Mouse (Mus musculus): ENCODE results near the gene Kat6b. TPM values are rescaled to one million over a fixed set of nuclear protein-coding genes. Genes with fewer than 3 reads are reported as not detected.

Kat6b gene
- total and polyA plus RNA-seq, 3 experiments = 2.3 to 10.9 (median 8.0) TPM

GRCm38 (mm10) chr14:21619951-21620350, 138.7 kb downstream of the Kat6b start:
- Histone ChIP-seq H3K27me3 (replicated peaks) (no peaks in the 10 kb centered on the region), H3K4me1 (ENCODE audit: control insufficient read depth in 1 of 2, insufficient read depth in 2 of 2) (peaks cover 4 to 5% of the 10 kb centered on the region in 2 experiments; a peak in 2 of 4 replicates), H3K9ac (ENCODE audit: insufficient read depth, low read depth) (no peak overlapping the region), H3K79me2 (replicated peaks; ENCODE audit: control insufficient read depth, extremely low read depth, insufficient read depth, poor library complexity, severe bottlenecking) (no peaks in the 10 kb centered on the region), H3K4me3 (replicated peaks in 1 of 3; ENCODE audit: low read depth in 2 of 3, low read length in 2 of 3, poor library complexity in 1 of 3) (no peak overlapping the region), H3K36me3 (replicated peaks in 1 of 2; ENCODE audit: control insufficient read depth in 1 of 2, insufficient read depth in 1 of 2, low read length in 1 of 2) (peaks cover 15 to 22% of the 10 kb centered on the region in 2 experiments), H3K27ac (ENCODE audit: insufficient read depth, low read depth) (no peak overlapping the region), H3K9me3 (replicated peaks; ENCODE audit: low read length) (no peaks in the 10 kb centered on the region), H3K4me2 (ENCODE audit: insufficient read depth, low read depth, poor library complexity, severe bottlenecking) (no peak overlapping the region)
- no peak for DNase-seq (ENCODE audit: extremely low read depth)
- dilution Hi-C loops (cut with MboI; ENCODE audit: extremely low pct_ligation_motif_present, extremely low pct_unique_long_range_greater_than_20kb, low sequenced_read_pairs) = no loop called here
- in situ Hi-C loops (cut with MboI; ENCODE audit: low pct_ligation_motif_present, low pct_unique_long_range_greater_than_20kb, low sequenced_read_pairs) = no loop called here
- TF ChIP-seq HCFC1 (IDR thresholded peaks at IDR 0.05; ENCODE audit: low read depth, low read length) = no peak

GRCm38 (mm10) chr14:21625946-21626345, 144.7 kb downstream of the Kat6b start:
- Histone ChIP-seq H3K27me3 (replicated peaks) (no peaks in the 10 kb centered on the region), H3K79me2 (replicated peaks; ENCODE audit: control insufficient read depth, extremely low read depth, insufficient read depth, poor library complexity, severe bottlenecking) (no peaks in the 10 kb centered on the region), H3K9me3 (replicated peaks; ENCODE audit: low read length) (no peaks in the 10 kb centered on the region), H3K9ac (ENCODE audit: insufficient read depth, low read depth) (no peak overlapping the region), H3K4me2 (ENCODE audit: insufficient read depth, low read depth, poor library complexity, severe bottlenecking) (no peak overlapping the region), H3K4me3 (replicated peaks in 1 of 3; ENCODE audit: low read depth in 2 of 3, low read length in 2 of 3, poor library complexity in 1 of 3) (no peak overlapping the region), H3K4me1 (ENCODE audit: control insufficient read depth in 1 of 2, insufficient read depth in 2 of 2) (0 out of 4 replicates have a peak, but pooled peaks cover 0 to 2% of the 10 kb centered on the region in 2 experiments), H3K27ac (ENCODE audit: insufficient read depth, low read depth) (no peak overlapping the region), H3K36me3 (replicated peaks in 1 of 2; ENCODE audit: control insufficient read depth in 1 of 2, insufficient read depth in 1 of 2, low read length in 1 of 2) (peaks cover 34 to 36% of the 10 kb centered on the region in 2 experiments)
- dilution Hi-C loops (cut with MboI; ENCODE audit: extremely low pct_ligation_motif_present, extremely low pct_unique_long_range_greater_than_20kb, low sequenced_read_pairs) (no loop called here), in situ Hi-C loops (cut with MboI; ENCODE audit: low pct_ligation_motif_present, low pct_unique_long_range_greater_than_20kb, low sequenced_read_pairs) (no loop called here)
- TF ChIP-seq USF2 (conservative IDR thresholded peaks at IDR 0.05; ENCODE audit: low read depth, low read length) (no peak), ELF1 (IDR thresholded peaks at IDR 0.05; ENCODE audit: low read depth, low read length) (no peak), NELFE (IDR thresholded peaks at IDR 0.05; ENCODE audit: low read depth, low read length) (no peak), JUND (conservative IDR thresholded peaks at IDR 0.05; ENCODE audit: low read depth, low read length) (no peak), CTCF (conservative IDR thresholded peaks at IDR 0.05 in 1 of 2, IDR thresholded peaks at IDR 0.05 in 1 of 2; ENCODE audit: low read depth in 2 of 2, low read length in 2 of 2) (no peak), ZC3H11A (IDR thresholded peaks at IDR 0.05; ENCODE audit: low read depth, low read length) (no peak), TBP (conservative IDR thresholded peaks at IDR 0.05; ENCODE audit: low read depth, low read length) (no peak), RAD21 (IDR thresholded peaks at IDR 0.05; ENCODE audit: low read depth, low read length) (no peak), ETS1 (conservative IDR thresholded peaks at IDR 0.05; ENCODE audit: low read depth, low read length) (no peak), PAX5 (IDR thresholded peaks at IDR 0.05; ENCODE audit: low read length) (no peak), MAFK (IDR thresholded peaks at IDR 0.05; ENCODE audit: insufficient replicate concordance, low read length) (no peak), MXI1 (IDR thresholded peaks at IDR 0.05; ENCODE audit: low read depth, low read length) (no peak)
- DNase-seq (ENCODE audit: extremely low read depth) = no peak

- no peaks in the 10 kb centered on the region for H3K4me1 ChIP-seq (ENCODE audit: control insufficient read depth in 1 of 2, insufficient read depth in 2 of 2)
- H3K9me3 ChIP-seq (replicated peaks; ENCODE audit: low read length) = no peaks in the 10 kb centered on the region
- in situ Hi-C loops (cut with MboI; ENCODE audit: low pct_ligation_motif_present, low pct_unique_long_range_greater_than_20kb, low sequenced_read_pairs) (no loop called here), dilution Hi-C loops (cut with MboI; ENCODE audit: extremely low pct_ligation_motif_present, extremely low pct_unique_long_range_greater_than_20kb, low sequenced_read_pairs) (no loop called here)
- H3K9ac ChIP-seq (ENCODE audit: insufficient read depth, low read depth) = no peak overlapping the region
- H3K36me3 ChIP-seq (replicated peaks in 1 of 2; ENCODE audit: control insufficient read depth in 1 of 2, insufficient read depth in 1 of 2, low read length in 1 of 2) = peaks cover 28 to 30% of the 10 kb centered on the region in 2 experiments
- no peaks in the 10 kb centered on the region for H3K79me2 ChIP-seq (replicated peaks; ENCODE audit: control insufficient read depth, extremely low read depth, insufficient read depth, poor library complexity, severe bottlenecking)
- H3K27me3 ChIP-seq (replicated peaks) = no peaks in the 10 kb centered on the region
- H3K4me2 ChIP-seq (ENCODE audit: insufficient read depth, low read depth, poor library complexity, severe bottlenecking) = no peak overlapping the region
- no peak for DNase-seq (ENCODE audit: extremely low read depth)
- no peak for TF ChIP-seq RCOR1 (conservative IDR thresholded peaks at IDR 0.05; ENCODE audit: low read depth, low read length)
- H3K27ac ChIP-seq (ENCODE audit: insufficient read depth, low read depth) = no peak overlapping the region
- H3K4me3 ChIP-seq (replicated peaks in 1 of 3; ENCODE audit: low read depth in 2 of 3, low read length in 2 of 3, poor library complexity in 1 of 3) = no peak overlapping the region
These were observed 150.5 kb downstream of the Kat6b start for GRCm38 (mm10) chr14:21631665-21632200.

Measured in CH12.LX (cell line).